Mouse (Mus musculus) erythroid progenitor cell, adult 5-6 weeks (primary cell): Measurements from ENCODE around the gene Fance. TPM values are rescaled to one million over a fixed set of nuclear protein-coding genes. Genes with fewer than 3 reads are reported as not detected.

Experiments used
- ATAC-seq: replicated peaks from 2 replicates; pipeline ENCODE4 v1.8.0; 2016; ENCODE audit warnings: moderate number of reproducible peaks, mild to moderate bottlenecking, moderate TSS enrichment, inconsistent platforms; ENCODE audit not compliant: poor library complexity, low FRiP score, severe bottlenecking
- total RNA-seq, 2 experiments: library from RNA; stranded (forward) in 1 of 2; stranded (reverse) in 1 of 2; fragments of 150-400 nt in 1 of 2; fragments of 186-747, 209-891 nt in 1 of 2; gene quantifications; 2 replicates each; pipeline versions ENCODE4 v1.2.3 to v1.2.4; 2015 to 2017; ENCODE audit warnings: low replicate concordance in 2 of 2

Fance gene
- total RNA-seq, 2 experiments from 2014 or later = 0.76 to 10.5 TPM

DNA sequence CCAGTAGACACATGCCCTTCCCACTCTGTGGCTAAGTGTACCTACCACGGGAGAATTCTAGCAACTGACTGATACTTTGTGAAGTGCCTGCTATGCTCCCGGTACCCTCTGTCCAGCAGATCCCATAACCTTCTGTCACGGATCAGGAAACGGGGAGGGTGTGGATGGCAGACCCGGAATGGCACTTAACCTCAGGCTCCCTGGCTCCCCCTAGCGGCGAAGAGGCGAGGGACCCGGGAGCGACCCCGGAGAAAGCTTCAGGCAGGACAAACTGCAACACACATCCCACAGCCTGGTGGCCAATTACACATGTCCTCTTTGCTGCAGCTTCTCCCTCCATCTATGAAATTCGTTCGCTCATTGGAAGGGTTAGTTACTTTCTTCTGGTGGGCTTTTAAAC, 55.1 kb downstream of the Fance start:
- 0 out of 2 replicates have a peak, but pooled peaks have one; percentile 52 for ATAC-seq

DNA sequence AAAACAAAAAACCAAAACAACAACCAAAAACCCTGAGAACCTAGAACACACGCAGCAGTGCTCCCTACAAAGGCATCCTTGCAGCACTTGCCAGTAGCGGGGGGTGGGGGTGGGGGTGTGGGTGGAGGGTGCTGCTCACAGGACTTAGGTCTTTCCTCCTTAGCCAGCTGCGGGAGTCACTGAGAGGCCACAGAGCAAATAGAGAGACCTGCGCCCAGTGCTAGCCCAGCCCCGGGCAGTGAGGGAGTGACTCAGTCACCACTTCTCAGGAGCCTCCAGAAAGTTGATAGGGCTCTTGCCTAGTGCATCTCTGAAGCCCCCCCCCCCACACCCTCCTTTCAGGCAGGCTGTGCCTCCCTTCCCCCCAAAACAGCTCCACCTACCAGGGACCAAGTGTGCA, 55.7 kb downstream of the Fance start:
- no peak for ATAC-seq

DNA sequence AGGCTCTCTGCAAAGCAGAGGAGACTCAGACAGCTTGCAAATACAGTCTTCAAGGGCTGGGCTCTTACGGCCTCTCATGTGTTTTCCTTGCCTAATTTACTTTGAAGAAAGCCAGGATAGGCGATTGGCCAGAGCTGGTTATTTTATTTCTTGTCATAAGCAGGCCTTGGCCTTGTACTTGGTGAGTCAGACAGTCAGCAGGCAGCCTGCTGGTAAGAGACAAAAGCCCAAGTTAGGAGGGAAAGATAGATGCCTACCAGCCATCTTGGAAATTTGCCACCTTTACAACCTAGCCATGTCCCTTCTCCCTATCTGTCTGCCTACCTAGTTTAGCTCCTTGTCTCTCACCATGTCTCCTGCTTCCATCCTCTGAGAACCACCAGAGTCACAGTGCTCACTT, 58.0 kb downstream of the Fance start:
- no peak for ATAC-seq

DNA sequence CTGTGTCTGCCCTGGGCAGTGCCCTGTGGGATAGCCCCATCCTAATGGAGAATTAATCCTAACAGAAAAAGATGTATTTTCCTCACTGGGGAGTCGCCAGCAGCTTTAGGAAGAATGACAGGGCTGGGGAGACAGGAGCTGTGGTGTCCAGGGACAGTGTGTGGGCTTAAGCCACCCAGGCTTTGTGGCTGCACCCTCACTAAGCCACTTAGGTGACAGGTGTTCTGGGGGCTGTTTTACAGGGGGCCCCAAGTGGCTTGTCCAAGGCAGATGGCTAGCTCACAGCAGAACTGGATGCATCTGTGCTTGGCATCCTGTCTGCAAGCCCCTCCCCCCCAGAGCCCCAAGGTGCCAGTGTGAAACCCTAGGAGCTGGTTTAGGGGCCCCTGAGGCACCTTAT, 58.6 kb downstream of the Fance start:
- ATAC-seq = no peak

DNA sequence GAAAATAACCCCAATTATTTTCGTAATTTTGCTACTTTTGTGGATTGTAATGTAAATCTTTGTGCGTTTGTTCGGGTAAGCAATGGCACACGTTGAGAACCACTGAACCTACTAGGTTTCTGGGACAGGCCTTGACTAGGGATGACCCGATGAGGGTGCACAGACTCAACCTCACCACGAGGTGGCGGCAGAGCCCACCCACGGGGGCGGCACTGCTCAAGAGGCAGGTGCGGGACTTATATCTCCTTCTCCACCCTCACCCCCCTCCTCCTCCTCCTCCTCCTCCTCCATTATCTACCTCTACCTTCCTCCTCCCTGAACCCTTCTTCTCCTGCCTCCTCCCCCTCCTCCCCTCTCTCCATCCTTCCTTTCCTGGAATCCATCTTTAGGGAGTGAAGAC, 60.5 kb downstream of the Fance start:
- ATAC-seq = peak; percentile 80

DNA sequence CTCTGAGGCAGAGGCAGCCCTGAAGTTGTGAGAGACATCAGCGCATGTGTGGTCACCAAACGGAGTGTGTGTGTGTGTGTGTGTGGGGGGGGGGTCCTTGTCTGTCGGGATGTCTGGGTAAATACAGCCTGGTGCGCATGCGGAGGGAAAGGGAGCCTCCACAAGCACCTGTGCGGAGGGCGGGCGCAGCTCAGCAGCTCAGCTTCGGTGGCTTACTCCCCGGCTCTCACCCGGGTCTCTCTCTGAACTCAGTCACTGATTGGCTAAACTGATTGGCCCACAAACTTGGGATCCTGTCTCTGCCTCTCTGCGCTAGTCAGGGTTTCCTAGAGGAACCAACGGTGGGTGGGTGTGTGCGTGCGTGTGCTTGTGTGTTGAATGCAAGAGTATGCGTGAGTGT, 61.2 kb downstream of the Fance start:
- no peak for ATAC-seq

DNA sequence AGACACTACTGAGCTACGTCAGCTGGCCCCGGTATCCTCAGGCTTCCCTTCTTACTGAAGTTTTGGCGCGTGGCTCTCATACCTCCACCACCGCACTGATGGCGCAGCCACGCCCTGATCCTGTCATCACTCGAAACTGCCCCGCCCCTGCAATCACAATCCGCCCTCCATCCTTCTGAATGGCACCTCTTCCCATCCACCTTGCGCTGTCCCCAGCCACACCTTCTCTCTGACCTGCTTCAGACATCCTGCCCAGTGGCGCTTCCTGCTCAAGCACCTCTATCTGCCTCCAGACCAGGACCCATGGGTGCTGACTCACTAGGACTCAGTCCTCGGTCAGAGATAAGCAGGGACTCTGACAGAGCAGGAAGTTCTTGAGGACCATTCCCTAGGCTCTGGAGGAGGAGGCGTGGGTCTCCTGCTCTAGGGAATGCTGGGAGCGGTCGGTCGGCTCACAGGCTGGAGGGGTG, 62.3 kb downstream of the Fance start:
- no peak for ATAC-seq

Other genes starting within 250 kb of the Fance start
- not detected in 2 replicates for gene Tcp11, start 232.9 kb upstream of the Fance start, total RNA-seq (2015; ENCODE audit: low replicate concordance)
- gene Tcp11, start 232.9 kb upstream of the Fance start, total RNA-seq (2017; ENCODE audit: low replicate concordance) = not detected in 2 replicates
- gene Scube3, start 171.4 kb upstream of the Fance start, total RNA-seq (2015; ENCODE audit: low replicate concordance) = not detected in 2 replicates
- not detected in 2 replicates for gene Scube3, start 171.4 kb upstream of the Fance start, total RNA-seq (2017; ENCODE audit: low replicate concordance)
- 5.8 TPM in 1 of 2 replicates, not detected in the other for gene Zfp523, start 136.4 kb upstream of the Fance start, total RNA-seq (2015; ENCODE audit: low replicate concordance)
- gene Zfp523, start 136.4 kb upstream of the Fance start, total RNA-seq (2017; ENCODE audit: low replicate concordance) = 1.4 and 7.9 TPM in 2 replicates
- 5.8 and 13.8 TPM in 2 replicates for gene Def6, start 105.7 kb upstream of the Fance start, total RNA-seq (2015; ENCODE audit: low replicate concordance)
- gene Def6, start 105.7 kb upstream of the Fance start, total RNA-seq (2017; ENCODE audit: low replicate concordance) = 17.2 and 17.8 TPM in 2 replicates
- gene Ppard, start 80.8 kb upstream of the Fance start, total RNA-seq (2015; ENCODE audit: low replicate concordance) = 2.9 and 4.0 TPM in 2 replicates
- 1.7 TPM in 1 of 2 replicates, not detected in the other for gene Ppard, start 80.8 kb upstream of the Fance start, total RNA-seq (2017; ENCODE audit: low replicate concordance)
- 515 and 750 TPM in 2 replicates for gene Rpl10a, start 15.0 kb downstream of the Fance start, total RNA-seq (2015; ENCODE audit: low replicate concordance)
- gene Rpl10a, start 15.0 kb downstream of the Fance start, total RNA-seq (2017; ENCODE audit: low replicate concordance) = 184 and 203 TPM in 2 replicates
- not detected in 2 replicates for gene Tead3, start 37.3 kb downstream of the Fance start, total RNA-seq (2015; ENCODE audit: low replicate concordance)
- gene Tead3, start 37.3 kb downstream of the Fance start, total RNA-seq (2017; ENCODE audit: low replicate concordance) = not detected in 2 replicates
- gene Tulp1, start 51.7 kb downstream of the Fance start, total RNA-seq (2015; ENCODE audit: low replicate concordance) = not detected in 2 replicates
- not detected in 2 replicates for gene Tulp1, start 51.7 kb downstream of the Fance start, total RNA-seq (2017; ENCODE audit: low replicate concordance)
- 5.9 and 6.8 TPM in 2 replicates for gene Fkbp5, start 204.0 kb downstream of the Fance start, total RNA-seq (2015; ENCODE audit: low replicate concordance)
- gene Fkbp5, start 204.0 kb downstream of the Fance start, total RNA-seq (2017; ENCODE audit: low replicate concordance) = 7.6 and 10.6 TPM in 2 replicates
- gene Armc12, start 217.3 kb downstream of the Fance start, total RNA-seq (2015; ENCODE audit: low replicate concordance) = not detected in 2 replicates
- not detected in 2 replicates for gene Armc12, start 217.3 kb downstream of the Fance start, total RNA-seq (2017; ENCODE audit: low replicate concordance)
- not detected in 2 replicates for gene Clpsl2, start 235.9 kb downstream of the Fance start, total RNA-seq (2015; ENCODE audit: low replicate concordance)
- gene Clpsl2, start 235.9 kb downstream of the Fance start, total RNA-seq (2017; ENCODE audit: low replicate concordance) = not detected in 2 replicates
- gene Clps, start 247.2 kb downstream of the Fance start, total RNA-seq (2015; ENCODE audit: low replicate concordance) = not detected in 2 replicates
- not detected in 2 replicates for gene Clps, start 247.2 kb downstream of the Fance start, total RNA-seq (2017; ENCODE audit: low replicate concordance)